Mouse (Mus musculus): ENCODE data around the gene Cdipt.

The Cdipt gene

GRCm38 (mm10) chr7:127026161-127026600 is 50.5 kb downstream of the Cdipt start:
- DNase-seq: peak; percentile 63 to 69

GRCm38 (mm10) chr7:127026616-127026983 is 50.9 kb downstream of the Cdipt start:
- DNase-seq: peak; percentile 76

DNA sequence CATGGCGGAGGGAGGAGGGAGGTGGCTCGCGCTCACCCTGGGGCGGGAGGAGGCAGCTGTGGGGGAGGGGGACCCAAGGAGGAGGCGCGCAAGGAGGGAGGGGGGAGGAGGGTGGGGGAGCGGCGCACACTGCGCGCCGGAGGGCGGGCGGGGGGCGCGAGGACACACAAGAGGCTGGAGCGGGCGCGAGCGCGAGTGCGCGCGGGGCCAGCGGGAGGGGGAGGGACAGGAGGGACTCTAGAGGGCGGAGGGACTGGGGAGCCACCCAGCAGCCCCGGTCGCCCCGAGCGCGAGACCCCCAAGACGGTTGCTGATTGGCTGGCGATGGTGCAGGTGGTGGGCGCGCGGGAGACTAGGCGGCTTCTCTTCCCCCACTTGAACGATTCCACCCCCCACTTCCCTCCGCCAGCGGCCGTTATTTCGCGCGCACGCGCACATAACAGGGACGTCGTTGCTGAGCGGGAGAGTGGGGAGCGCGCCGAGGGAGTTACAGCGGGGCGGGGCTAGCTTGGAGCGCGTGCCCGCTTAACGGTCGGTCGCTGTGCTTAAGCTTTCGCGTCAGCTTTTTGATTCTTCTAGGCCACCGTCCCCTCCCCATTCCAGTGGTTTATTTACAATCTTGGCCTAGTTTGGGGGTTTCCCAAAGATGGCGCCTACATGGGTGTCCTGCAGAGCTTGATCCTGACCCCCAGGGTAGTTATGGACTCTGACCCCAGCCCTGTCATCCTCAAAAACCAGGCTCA is 51.4 kb downstream of the Cdipt start, which contains the start of gene Maz:
Maz (minus strand) TSS at position 54 of the 743 bp plus-strand sequence.
- DNase-seq: peak; percentile 98 to 99

DNA sequence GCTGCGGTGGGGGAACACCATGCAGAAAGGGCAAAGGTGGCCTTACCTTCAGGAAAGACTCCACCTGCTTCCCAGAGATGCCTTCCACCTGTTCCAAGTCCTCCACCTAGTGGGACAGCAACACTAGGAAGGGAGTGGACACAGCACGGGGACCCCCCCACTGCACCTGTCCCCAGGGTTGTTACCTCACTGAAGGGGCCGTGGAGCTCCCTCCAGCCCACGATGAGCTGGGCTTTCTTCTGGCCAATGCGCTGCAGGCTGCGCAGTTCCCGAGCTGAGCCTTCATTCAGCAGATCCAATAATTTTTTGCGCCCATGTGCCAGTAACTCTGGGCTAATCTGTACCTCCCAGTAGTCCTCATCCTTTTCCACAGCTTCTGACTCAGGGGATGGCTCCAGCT is 52.2 kb downstream of the Cdipt start:
- DNase-seq: peak in 1 of 2 experiments; percentile 30
